Mouse (Mus musculus) ES-Bruce4 (cell line): ENCODE data around the gene Ccdc86. TPM values are rescaled to one million over a fixed set of nuclear protein-coding genes. Genes with fewer than 3 reads are reported as not detected.

Experiments
- H3K27ac ChIP-seq: 2 replicates; pipeline ENCODE4 v1.5.1; 2012; ENCODE audit warnings: low read length, inconsistent platforms; ENCODE audit not compliant: insufficient read depth
- H3K27me3 ChIP-seq: 2 replicates; pipeline ENCODE4 v1.6.1; 2012; ENCODE audit warnings: mild to moderate bottlenecking, low read length, inconsistent platforms; ENCODE audit not compliant: control insufficient read depth, poor library complexity, insufficient read depth, severe bottlenecking
- H3K36me3 ChIP-seq: 2 replicates; pipeline ENCODE4 v1.6.1; 2012; ENCODE audit warnings: inconsistent platforms, mild to moderate bottlenecking, low read length, moderate library complexity; ENCODE audit not compliant: control insufficient read depth, poor library complexity, insufficient read depth, severe bottlenecking
- H3K4me1 ChIP-seq: one replicate; pipeline ENCODE4 v1.8.1; 2011; ENCODE audit warnings: low read length; ENCODE audit not compliant: control insufficient read depth, insufficient read depth
- H3K4me3 ChIP-seq: 2 replicates; pipeline ENCODE4 v1.5.1; 2011; ENCODE audit warnings: low read depth, mild to moderate bottlenecking, low read length
- H3K9ac ChIP-seq: 2 replicates; pipeline ENCODE4 v1.6.1; 2012; ENCODE audit warnings: low read depth, mild to moderate bottlenecking, inconsistent platforms; ENCODE audit not compliant: poor library complexity, severe bottlenecking
- H3K9me3 ChIP-seq: replicated peaks from 2 replicates; pipeline ENCODE4 v1.6.1; 2012; ENCODE audit warnings: mild to moderate bottlenecking, low read length, inconsistent platforms; ENCODE audit not compliant: control insufficient read depth, poor library complexity, insufficient read depth, severe bottlenecking
- CTCF ChIP-seq: IDR thresholded peaks from one replicate; pipeline ENCODE4 v1.8.1; 2011; ENCODE audit warnings: low read depth, low read length
- EP300 ChIP-seq: IDR thresholded peaks from 2 replicates; pipeline ENCODE4 v1.6.1; 2011; ENCODE audit warnings: low read depth, low read length; ENCODE audit not compliant: insufficient read depth
- POLR2A ChIP-seq: IDR thresholded peaks from one replicate; pipeline ENCODE4 v1.8.1; 2011; ENCODE audit warnings: low read length; ENCODE audit not compliant: insufficient read depth
- polyA plus RNA-seq: library from polyadenylated mRNA; stranded (reverse); fragments of >200 nt; gene quantifications from 2 replicates; pipeline ENCODE4 v1.2.4, GENCODE M21; 2011; ENCODE audit warnings: low read depth; ENCODE audit not compliant: missing spikeins, insufficient read depth, insufficient read length

Ccdc86 gene
- polyA plus RNA-seq, 1 experiment = 17.8 TPM

DNA sequence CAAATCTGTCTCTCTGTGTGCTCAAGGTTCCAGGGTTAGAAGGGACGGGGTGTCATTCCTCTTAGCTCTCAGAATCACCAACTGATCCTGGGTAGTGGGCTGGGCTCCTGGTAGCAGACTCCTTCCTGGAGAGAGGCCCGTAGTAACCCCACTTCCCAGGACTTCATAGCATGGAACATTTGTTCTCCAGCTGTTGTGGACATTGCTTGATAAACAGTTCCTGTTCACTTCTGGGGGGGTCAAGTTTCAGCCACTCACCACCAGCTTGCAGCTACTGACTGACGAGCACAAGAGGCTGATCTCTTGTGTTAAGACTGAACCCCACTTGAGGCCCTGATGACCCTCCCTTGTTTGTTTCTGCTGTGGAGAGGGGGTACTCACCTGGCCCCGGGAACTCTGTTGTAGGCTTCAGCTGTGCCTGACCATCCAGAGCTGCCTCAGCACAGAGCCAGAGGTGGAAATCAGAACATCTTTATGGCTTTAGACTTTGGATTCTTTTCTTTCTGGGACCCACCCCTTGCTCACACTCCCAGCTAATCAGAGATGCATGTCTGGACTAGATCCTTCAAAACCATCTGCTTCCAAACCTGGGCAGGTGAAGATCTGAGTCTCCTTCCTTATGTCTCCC, 25.3 kb upstream of the Ccdc86 start, which contains the start of gene Ms4a10:
TSS of gene Ms4a10 (minus strand) at position 433 of the 628 bp plus-strand sequence.
- 0 out of 2 replicates have a peak within 1 kb of the TSS, but pooled peaks have one; percentile 78 for H3K27ac ChIP-seq
- no peaks in the 10 kb centered on the region for H3K27me3 ChIP-seq

DNA sequence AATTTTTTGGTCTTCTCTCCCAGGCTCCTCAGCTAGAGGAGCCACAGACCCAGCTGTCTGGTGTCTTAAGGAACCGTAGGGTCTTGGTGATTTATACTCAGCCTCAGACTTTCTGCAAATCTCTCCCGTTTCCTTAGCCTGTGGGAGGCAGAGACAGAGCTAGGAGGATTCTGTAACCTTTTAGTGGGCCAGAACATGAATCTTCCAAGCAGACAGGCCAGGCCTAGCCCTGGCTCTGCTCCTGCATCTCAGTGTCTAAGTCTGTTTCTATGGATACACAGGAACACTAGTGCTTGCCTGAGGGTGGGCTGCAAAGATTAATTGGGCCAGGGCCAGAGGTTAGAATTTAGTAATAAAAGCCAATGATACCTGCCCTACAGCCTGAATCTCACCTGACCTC, 24.1 kb upstream of the Ccdc86 start:
- Histone ChIP-seq H3K27me3 (no peaks in the 10 kb centered on the region), H3K27ac (peak overlapping the region; percentile 78), H3K4me1 (peaks cover 4% of the 10 kb centered on the region), H3K9ac (no peak overlapping the region), H3K36me3 (no peaks in the 10 kb centered on the region), H3K4me3 (no peak overlapping the region), H3K9me3 (peaks cover 5% of the 10 kb centered on the region)
- TF ChIP-seq CTCF (no peak), POLR2A (no peak), EP300 (no peak)

More for the DNA sequence above, 25.3 kb upstream of the Ccdc86 start, which contains the start of gene Ms4a10:
- Histone ChIP-seq H3K36me3 (no peaks in the 10 kb centered on the region), H3K4me3 (no peak within 1 kb of the TSS), H3K9ac (no peak within 1 kb of the TSS), H3K9me3 (peaks cover 5% of the 10 kb centered on the region), H3K4me1 (peaks cover 4% of the 10 kb centered on the region)
- TF ChIP-seq EP300 = no peak

DNA sequence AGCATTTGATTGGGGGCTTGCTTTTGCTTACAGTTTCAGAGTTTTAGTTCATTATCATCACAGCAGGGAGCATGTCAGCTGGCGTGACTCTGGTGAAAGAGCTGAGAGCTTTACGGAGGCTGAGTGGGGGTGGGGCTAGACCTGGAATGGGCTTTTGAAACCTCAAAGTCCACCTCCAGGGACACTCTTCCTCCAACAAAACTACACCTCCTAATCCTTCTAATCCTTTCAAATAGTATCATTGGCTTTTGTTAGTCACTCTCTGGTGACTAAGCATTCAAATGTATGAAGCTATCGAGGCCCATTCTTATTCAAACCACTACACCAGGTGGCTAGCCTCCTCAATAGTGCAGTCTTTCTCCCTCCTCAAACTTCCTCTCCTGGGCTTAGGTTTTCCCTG, 23.6 kb upstream of the Ccdc86 start:
- Histone ChIP-seq H3K4me1 (peaks cover 4% of the 10 kb centered on the region), H3K9ac (no peak overlapping the region), H3K9me3 (peaks cover 5% of the 10 kb centered on the region), H3K36me3 (no peaks in the 10 kb centered on the region), H3K27ac (peak overlapping the region; percentile 78), H3K27me3 (no peaks in the 10 kb centered on the region), H3K4me3 (no peak overlapping the region)
- no peak for TF ChIP-seq CTCF
- peak; percentile 96 for TF ChIP-seq EP300

DNA sequence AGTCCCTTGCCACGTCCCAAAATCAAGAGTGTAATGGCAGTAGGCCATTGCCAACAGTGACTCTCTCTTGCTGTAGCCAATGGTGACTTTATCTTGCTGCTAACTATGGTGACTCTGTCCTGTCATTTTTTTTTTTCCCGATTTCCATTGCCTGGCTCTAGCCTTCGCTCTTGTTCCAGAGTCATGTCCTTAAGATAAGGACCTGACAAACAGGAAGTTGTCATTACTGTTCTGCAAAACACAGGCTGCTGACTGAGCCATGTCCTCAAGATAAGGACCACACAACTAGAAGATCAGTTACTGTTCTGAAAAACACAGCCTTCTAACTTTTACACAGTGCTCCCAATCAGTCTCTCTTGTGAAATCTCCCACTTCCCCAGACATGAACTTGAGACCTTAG, 21.4 kb upstream of the Ccdc86 start:
- TF ChIP-seq CTCF (no peak), POLR2A (no peak), EP300 (no peak)
- H3K4me1 ChIP-seq = peaks cover 4% of the 10 kb centered on the region
- no peaks in the 10 kb centered on the region for H3K36me3 ChIP-seq
- H3K4me3 ChIP-seq = no peak overlapping the region
- H3K9ac ChIP-seq = no peak overlapping the region
- peaks cover 5% of the 10 kb centered on the region for H3K9me3 ChIP-seq
- H3K27me3 ChIP-seq = no peaks in the 10 kb centered on the region
- no peak overlapping the region for H3K27ac ChIP-seq

DNA sequence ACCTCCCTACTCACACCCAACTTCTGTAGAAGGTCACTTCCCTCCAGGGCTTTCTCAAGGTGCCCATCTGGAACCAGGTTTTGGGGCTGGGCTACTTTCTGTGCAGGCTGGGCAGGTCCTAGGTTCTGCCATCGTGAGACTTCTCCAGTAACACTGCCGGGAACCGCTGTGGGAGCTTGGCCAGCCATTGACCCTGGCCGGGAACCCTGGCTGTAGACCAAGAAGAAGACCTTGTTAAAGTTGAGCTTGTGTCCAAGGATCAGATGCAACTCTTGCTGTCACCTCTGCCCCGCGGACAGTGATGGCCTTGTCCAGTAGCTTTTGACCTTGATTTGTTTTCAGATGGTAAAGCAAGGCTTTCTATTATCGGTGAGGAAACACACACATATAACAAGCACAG, 19.5 kb upstream of the Ccdc86 start:
- Histone ChIP-seq H3K4me3 (no peak overlapping the region), H3K27ac (no peak overlapping the region), H3K4me1 (peaks cover 1% of the 10 kb centered on the region), H3K36me3 (no peaks in the 10 kb centered on the region), H3K27me3 (no peaks in the 10 kb centered on the region), H3K9me3 (peaks cover 5% of the 10 kb centered on the region), H3K9ac (no peak overlapping the region)
- TF ChIP-seq POLR2A (no peak), EP300 (no peak), CTCF (no peak)

DNA sequence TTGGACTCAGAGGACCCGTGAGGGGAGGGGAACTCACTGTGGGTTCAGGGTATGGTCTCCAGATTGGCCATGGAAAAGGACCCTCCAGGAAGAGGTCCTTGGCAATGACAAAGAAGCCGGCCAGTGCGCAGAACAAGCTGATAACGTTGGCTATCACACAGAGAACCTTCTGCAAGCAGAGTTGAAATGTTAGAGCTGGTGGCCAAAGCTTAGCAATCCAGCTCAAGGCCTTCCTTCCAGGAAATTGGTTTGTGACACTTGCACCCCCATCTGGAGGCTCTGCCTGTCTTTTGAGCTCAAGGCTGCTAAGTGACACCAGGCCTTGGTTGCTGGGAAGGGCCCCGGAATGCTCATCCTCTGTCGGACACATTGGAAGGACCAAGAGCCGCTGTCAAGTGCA, 16.7 kb upstream of the Ccdc86 start:
- no peak overlapping the region for H3K27ac ChIP-seq
- H3K36me3 ChIP-seq = no peaks in the 10 kb centered on the region
- no peaks in the 10 kb centered on the region; the same call in 1 of the 2 replicates for H3K9me3 ChIP-seq
- no peak for TF ChIP-seq POLR2A
- no peak for TF ChIP-seq EP300
- no peak for TF ChIP-seq CTCF
- no peaks in the 10 kb centered on the region for H3K4me1 ChIP-seq
- no peaks in the 10 kb centered on the region for H3K27me3 ChIP-seq
- H3K9ac ChIP-seq = no peak overlapping the region
- H3K4me3 ChIP-seq = no peak overlapping the region
